Mouse (Mus musculus) kidney, adult 2 months (tissue): ENCODE data around the gene Vwce.

Experiments
- CTCF ChIP-seq: fragments of 200-500 bp; conservative IDR thresholded peaks from 2 replicates; pipeline ENCODE4 v1.5.1; 2011; ENCODE audit warnings: low read depth, mild to moderate bottlenecking, control low read depth, low read length, moderate library complexity, mixed read lengths; ENCODE audit not compliant: insufficient read depth, insufficient read length
- POLR2A ChIP-seq: fragments of 200-500 bp; IDR thresholded peaks from one replicate; pipeline ENCODE4 v1.6.1; 2011; ENCODE audit warnings: low read depth, low read length, control low read depth

DNA sequence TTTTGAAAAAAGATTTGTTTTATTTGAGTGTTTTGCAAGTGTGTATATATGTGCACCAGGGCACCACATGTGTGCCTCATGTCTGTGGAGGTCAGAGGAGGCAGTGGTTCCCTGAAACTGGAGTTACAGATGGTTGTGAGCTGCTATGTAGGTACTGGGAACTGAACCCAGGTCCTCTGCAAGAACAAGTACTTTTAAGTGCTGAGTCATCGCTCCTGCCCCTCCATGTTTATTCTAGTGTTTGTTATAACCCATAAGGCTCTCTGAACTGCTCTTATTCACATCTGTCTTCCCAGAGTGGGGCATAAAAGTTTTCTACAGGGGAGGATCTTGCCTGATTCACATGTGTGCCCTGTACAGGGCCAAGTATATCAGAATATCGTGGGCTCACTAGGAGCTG, 34.4 kb upstream of the Vwce start:
- TF ChIP-seq POLR2A, result no peak
- TF ChIP-seq CTCF, result no peak
